Mouse (Mus musculus) spleen, adult 2 months (tissue): ENCODE measurements at regions not wholly inside any gene's neighbourhood (a gene's known extent, or its start where the extent isn't known, plus 50 kb on each side); places are given as distances from the start of the nearest gene placed in this dataset.

Source experiments
- CTCF ChIP-seq: fragments of 200-500 bp; IDR thresholded peaks from 2 replicates; pipeline ENCODE4 v1.5.1; 2011; ENCODE audit warnings: mild to moderate bottlenecking, inconsistent platforms; ENCODE audit not compliant: insufficient read depth, insufficient read length, insufficient replicate concordance; ENCODE audit errors: extremely low read depth
- POLR2A ChIP-seq: fragments of 200-500 bp; IDR thresholded peaks from 2 replicates; pipeline ENCODE4 v1.6.1; 2011; ENCODE audit warnings: low read depth, low read length, inconsistent platforms

- no peak for TF ChIP-seq POLR2A
- TF ChIP-seq CTCF = no peak
Observed at GRCm38 (mm10) chr10:51422501-51422900, 57.9 kb upstream of the Gm49339 start.
